Mouse (Mus musculus): Measurements from ENCODE around the gene Atp5s. TPM values are rescaled to one million over a fixed set of nuclear protein-coding genes. Genes with fewer than 3 reads are reported as not detected.

The Atp5s gene
- polyA plus RNA-seq, 1 experiment, result 3.3 TPM

DNA sequence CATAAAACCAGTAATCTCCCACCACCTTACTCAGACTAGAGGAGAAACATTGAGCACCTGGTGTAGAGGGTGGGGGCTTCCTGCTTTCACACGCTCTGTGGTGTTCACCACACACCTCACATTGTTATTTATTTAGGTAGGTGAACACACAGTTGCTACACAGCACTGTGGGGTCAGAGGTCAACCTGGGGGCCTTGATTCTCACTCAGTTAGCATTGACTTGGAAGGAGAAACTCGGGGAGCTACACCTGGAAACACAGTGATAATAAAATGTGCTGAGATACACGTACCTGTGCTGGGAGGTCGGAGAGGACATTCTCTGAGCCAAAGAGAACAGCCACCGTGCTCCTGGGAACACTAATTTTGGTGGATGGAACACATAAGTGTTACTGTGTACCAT is 63.6 kb downstream of the Atp5s start:
- Histone ChIP-seq H3K36me3 (replicated peaks; ENCODE audit: low read length) (no peaks in the 10 kb centered on the region), H3K9me3 (no peaks in the 10 kb centered on the region), H3K4me3 (replicated peaks) (no peak overlapping the region), H3K4me1 (peaks cover 20% of the 10 kb centered on the region), H3K27me3 (replicated peaks) (peaks cover 63% of the 10 kb centered on the region)
- TF ChIP-seq FLI1 (IDR thresholded peaks at IDR 0.05; ENCODE audit: low read length) (no peak), GATA1 (IDR thresholded peaks at IDR 0.05; ENCODE audit: borderline replicate concordance, low read length) (no peak)

DNA sequence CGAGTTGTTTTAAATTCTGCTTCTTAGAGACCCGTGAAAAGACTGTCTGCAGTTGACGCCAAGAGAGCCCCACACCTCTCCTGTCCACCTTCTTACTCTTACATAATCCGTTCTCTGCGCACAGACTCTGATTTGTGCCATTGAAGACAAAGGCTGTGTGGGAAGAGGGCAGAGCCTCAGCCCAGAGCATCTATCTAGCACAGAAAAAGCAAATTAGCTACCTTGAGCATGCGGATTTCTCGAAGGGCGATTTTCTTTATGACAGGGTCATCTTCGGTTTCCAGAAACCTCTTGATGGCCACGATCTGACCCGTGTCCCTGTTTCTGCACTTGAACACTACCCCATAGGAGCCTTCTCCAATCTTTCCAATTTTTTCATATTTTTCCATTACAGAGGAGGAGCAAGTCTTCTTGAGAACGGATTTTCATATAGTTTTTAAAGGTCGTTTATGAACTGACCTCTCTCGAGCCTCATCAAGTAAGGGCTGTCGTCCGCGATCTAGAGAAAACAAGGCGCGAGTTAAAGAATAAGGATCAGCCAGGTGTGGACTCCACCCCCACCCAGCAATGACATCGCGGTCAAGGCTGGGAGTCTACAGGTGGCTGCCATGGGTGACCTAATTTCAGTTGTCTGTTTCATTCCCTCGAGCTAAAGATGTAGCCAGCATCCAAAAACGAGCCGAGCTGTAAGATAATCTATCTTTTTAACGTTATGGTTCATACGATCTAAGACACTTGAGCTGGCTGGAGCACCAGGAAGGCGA is 65.2 kb downstream of the Atp5s start:
- Histone ChIP-seq H3K4me1 (peaks cover 17% of the 10 kb centered on the region), H3K36me3 (replicated peaks; ENCODE audit: low read length) (no peaks in the 10 kb centered on the region), H3K9me3 (no peaks in the 10 kb centered on the region), H3K4me3 (replicated peaks) (peak overlapping the region; percentile 93), H3K27me3 (replicated peaks) (peaks cover 69% of the 10 kb centered on the region)
- no peak for TF ChIP-seq GATA1 (IDR thresholded peaks at IDR 0.05; ENCODE audit: borderline replicate concordance, low read length)
- TF ChIP-seq FLI1 (IDR thresholded peaks at IDR 0.05; ENCODE audit: low read length), result no peak

GRCm38 (mm10) chr12:69790530-69791505 is 66.1 kb downstream of the Atp5s start, which contains the start of gene Cdkl1:
Gene Cdkl1 (minus strand): TSS chr12:69791267.
- Histone ChIP-seq H3K36me3 (replicated peaks; ENCODE audit: low read length) (no peaks in the 10 kb centered on the region), H3K4me1 (peaks cover 17% of the 10 kb centered on the region), H3K4me3 (replicated peaks) (peak within 1 kb of the TSS; percentile 93), H3K27me3 (replicated peaks) (peaks cover 67% of the 10 kb centered on the region), H3K9me3 (no peaks in the 10 kb centered on the region)
- TF ChIP-seq GATA1 (IDR thresholded peaks at IDR 0.05; ENCODE audit: borderline replicate concordance, low read length), result no peak
- no peak for TF ChIP-seq FLI1 (IDR thresholded peaks at IDR 0.05; ENCODE audit: low read length)

Other genes with a start within 250 kb of the Atp5s start
- gene Vcpkmt, start 141.9 kb upstream of the Atp5s start, polyA plus RNA-seq (2012; ENCODE audit: insufficient read depth, low replicate concordance), result 7.0 TPM in 1 of 2 replicates, not detected in the other
- 4.3 TPM in 1 of 2 replicates, not detected in the other for gene Sos2, start 43.1 kb upstream of the Atp5s start, polyA plus RNA-seq (2012; ENCODE audit: insufficient read depth, low replicate concordance)
- gene L2hgdh, start 77 bp upstream of the Atp5s start, polyA plus RNA-seq (2012; ENCODE audit: insufficient read depth, low replicate concordance), result 0.65 and 0.95 TPM in 2 replicates
- gene Cdkl1, start 66.3 kb downstream of the Atp5s start, polyA plus RNA-seq (2012; ENCODE audit: insufficient read depth, low replicate concordance), result not detected in 2 replicates
- gene Atl1, start 167.7 kb downstream of the Atp5s start, polyA plus RNA-seq (2012; ENCODE audit: insufficient read depth, low replicate concordance), result 0.53 and 0.83 TPM in 2 replicates
- gene Map4k5, start 168.2 kb downstream of the Atp5s start, polyA plus RNA-seq (2012; ENCODE audit: insufficient read depth, low replicate concordance), result 0.17 and 3.6 TPM in 2 replicates